Mouse (Mus musculus) liver, embryonic 11.5 days (tissue): ENCODE results near the gene Wscd2. TPM values are rescaled to one million over a fixed set of nuclear protein-coding genes. Genes with fewer than 3 reads are reported as not detected.

Source experiments
- ATAC-seq: fragments of 200-750 bp; cut with Nextera tagmentation; replicated peaks from 2 replicates; pipeline ENCODE4 v1.8.0; 2017; ENCODE audit warnings: moderate number of reproducible peaks, mild to moderate bottlenecking, moderate TSS enrichment, moderate library complexity; ENCODE audit not compliant: low FRiP score
- DNase-seq: peaks from one replicate; pipeline ENCODE4 v3.0.0-alpha.2; 2017; ENCODE audit warnings: low spot score
- H3K27ac ChIP-seq: fragments of 300-500 bp; sonication (generic); 2 replicates; pipeline ENCODE4 v1.5.1; 2014; ENCODE audit warnings: mild to moderate bottlenecking, low read depth, low read length, control low read depth
- H3K27me3 ChIP-seq: fragments of 300-500 bp; sonication (generic); replicated peaks from 2 replicates; pipeline ENCODE4 v1.6.1; 2014; ENCODE audit warnings: low read length, mixed read lengths; ENCODE audit not compliant: control insufficient read depth, insufficient read depth
- H3K36me3 ChIP-seq: fragments of 300-500 bp; sonication (generic); 2 replicates; pipeline ENCODE4 v1.6.1; 2014; ENCODE audit warnings: mild to moderate bottlenecking, low read length, moderate library complexity, mixed read lengths; ENCODE audit not compliant: control insufficient read depth, insufficient read depth
- H3K4me1 ChIP-seq: fragments of 300-500 bp; sonication (generic); replicated peaks from 2 replicates; pipeline ENCODE4 v1.6.1; 2014; ENCODE audit warnings: low read length, mixed read lengths; ENCODE audit not compliant: control insufficient read depth, insufficient read depth
- H3K4me2 ChIP-seq: fragments of 300-500 bp; sonication (generic); 2 replicates; pipeline ENCODE4 v1.6.1; 2014; ENCODE audit warnings: mild to moderate bottlenecking, control low read depth, moderate library complexity
- H3K4me3 ChIP-seq: fragments of 300-500 bp; sonication (generic); 2 replicates; pipeline ENCODE4 v1.5.1; 2014; ENCODE audit warnings: low read depth, low read length, control low read depth
- H3K9ac ChIP-seq: fragments of 300-500 bp; sonication (generic); 2 replicates; pipeline ENCODE4 v1.6.1; 2014; ENCODE audit warnings: low read depth, low read length, control low read depth
- H3K9me3 ChIP-seq: fragments of 300-500 bp; sonication (generic); 2 replicates; pipeline ENCODE4 v1.6.1; 2016; ENCODE audit warnings: low read length, inconsistent platforms, mixed read lengths; ENCODE audit not compliant: control insufficient read depth
- WGBS: fragments of 180-500 bp; shearing (Covaris S2); extraction: QIAGEN DNeasy Blood & Tissue Kit; methylation state at CpG from one replicate; pipeline ENCODE4 v1.1.7; 2014; 5-methylcytosine and 5-hydroxymethylcytosine counted together
- polyA plus RNA-seq: library from polyadenylated mRNA; unstranded; fragments of >200 nt; fragmentation: Nextera tagmentation; extraction: Ambion mirVana; gene quantifications from 2 replicates; pipeline ENCODE4 v1.2.1, GENCODE M21; 2014

The Wscd2 gene
- polyA plus RNA-seq, 1 experiment from 2014 or later, result 0.45 TPM

GRCm38 (mm10) chr5:113469826-113470225 lies 20.3 kb upstream of the Wscd2 start:
- no peak for DNase-seq
- WGBS, result 82% methylated on average over 5 of the region's 5 CpGs
- H3K27me3 ChIP-seq, result no peaks in the 10 kb centered on the region; the same call in 1 of the 2 replicates
- no peak overlapping the region for H3K9ac ChIP-seq
- H3K4me3 ChIP-seq, result no peak overlapping the region
- no peak for ATAC-seq
- H3K36me3 ChIP-seq, result no peaks in the 10 kb centered on the region
- no peaks in the 10 kb centered on the region for H3K9me3 ChIP-seq
- no peak overlapping the region for H3K27ac ChIP-seq
- no peaks in the 10 kb centered on the region for H3K4me1 ChIP-seq
- no peak overlapping the region for H3K4me2 ChIP-seq

DNA sequence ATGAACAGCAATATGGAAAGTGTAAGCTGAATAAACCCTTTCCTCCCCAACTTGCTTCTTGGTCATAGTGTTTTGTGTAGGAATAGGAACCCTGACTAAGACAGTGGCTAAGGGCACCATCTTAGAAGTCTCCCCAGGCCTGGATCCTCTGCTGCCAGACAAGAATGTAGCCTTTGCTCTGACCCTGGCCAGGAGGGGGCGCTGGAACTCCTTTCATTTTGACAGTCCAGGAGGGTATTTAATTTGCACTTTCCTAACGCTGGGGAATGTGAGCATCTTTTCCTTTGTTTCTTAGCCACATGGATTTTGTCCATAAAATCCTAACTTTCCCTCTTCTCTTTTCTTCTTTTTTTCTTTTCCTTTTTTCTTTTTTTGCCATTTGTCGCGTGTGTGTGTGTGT lies 18.7 kb upstream of the Wscd2 start:
- Histone ChIP-seq H3K9me3 (no peaks in the 10 kb centered on the region), H3K4me3 (no peak overlapping the region), H3K36me3 (no peaks in the 10 kb centered on the region), H3K4me2 (no peak overlapping the region), H3K4me1 (no peaks in the 10 kb centered on the region), H3K27me3 (no peaks in the 10 kb centered on the region; the same call in 1 of the 2 replicates), H3K9ac (no peak overlapping the region), H3K27ac (no peak overlapping the region)
- DNase-seq (peak; percentile 59), ATAC-seq (no peak)
- 42% methylated on average over 4 of the region's 4 CpGs for WGBS

DNA sequence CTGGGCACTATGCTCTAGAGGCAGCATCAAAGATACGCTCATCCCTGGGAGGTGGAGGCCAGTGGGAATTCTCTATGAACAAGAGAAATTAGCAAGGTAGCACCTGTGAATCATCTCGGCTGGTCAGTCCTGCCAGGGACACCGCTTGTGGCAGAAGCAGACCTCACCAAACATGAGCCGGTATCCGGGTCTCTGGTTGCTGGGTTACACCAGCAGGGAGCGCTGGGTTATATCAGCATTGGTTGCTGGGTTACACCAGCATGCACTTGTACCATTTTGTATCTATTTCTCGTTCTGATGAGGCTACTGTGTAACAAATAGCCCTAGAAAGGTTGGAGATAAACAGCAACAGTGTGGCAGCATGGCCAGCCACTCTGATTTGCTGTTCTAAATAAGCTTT lies 17.8 kb upstream of the Wscd2 start:
- H3K36me3 ChIP-seq, result no peaks in the 10 kb centered on the region
- no peak overlapping the region for H3K9ac ChIP-seq
- DNase-seq, result no peak
- H3K4me2 ChIP-seq, result no peak overlapping the region
- H3K4me1 ChIP-seq, result no peaks in the 10 kb centered on the region
- H3K9me3 ChIP-seq, result no peaks in the 10 kb centered on the region
- no peak overlapping the region for H3K27ac ChIP-seq
- H3K4me3 ChIP-seq, result no peak overlapping the region
- no peaks in the 10 kb centered on the region; the same call in 1 of the 2 replicates for H3K27me3 ChIP-seq
- no peak for ATAC-seq
- WGBS, result 54% methylated on average over 7 of the region's 7 CpGs

DNA sequence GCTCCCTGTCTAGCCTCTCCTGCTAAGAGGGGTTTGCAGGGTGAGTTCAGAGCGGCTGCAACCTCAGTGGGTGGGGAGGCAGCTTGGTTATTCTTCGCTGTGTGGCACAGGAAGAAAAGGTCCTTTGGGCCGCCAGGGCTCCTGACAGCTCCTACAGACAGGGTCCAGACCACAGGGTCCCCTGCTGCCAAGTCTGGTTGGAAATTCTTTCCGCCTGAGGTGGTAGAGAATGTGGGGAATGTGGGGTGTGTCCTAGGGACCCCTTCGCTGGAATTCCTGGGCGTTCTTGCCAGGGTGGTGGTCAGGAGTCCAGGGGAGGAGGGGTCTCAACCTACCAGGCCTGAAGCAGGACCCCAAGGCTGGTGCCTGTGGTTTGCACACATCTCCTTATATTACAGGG lies 13.3 kb upstream of the Wscd2 start:
- ATAC-seq (no peak), DNase-seq (no peak)
- Histone ChIP-seq H3K9me3 (no peaks in the 10 kb centered on the region), H3K27me3 (no peaks in the 10 kb centered on the region; the same call in 1 of the 2 replicates), H3K36me3 (no peaks in the 10 kb centered on the region), H3K4me2 (no peak overlapping the region), H3K27ac (no peak overlapping the region), H3K9ac (no peak overlapping the region), H3K4me1 (no peaks in the 10 kb centered on the region), H3K4me3 (no peak overlapping the region)
- 22% methylated on average over 6 of the region's 6 CpGs for WGBS

GRCm38 (mm10) chr5:113479075-113479474 lies 11.1 kb upstream of the Wscd2 start:
- ATAC-seq (no peak), DNase-seq (no peak)
- H3K27ac ChIP-seq, result no peak overlapping the region
- H3K4me1 ChIP-seq, result no peaks in the 10 kb centered on the region
- no peaks in the 10 kb centered on the region for H3K36me3 ChIP-seq
- H3K4me2 ChIP-seq, result no peak overlapping the region
- WGBS, result 89% methylated on average over 5 of the region's 5 CpGs
- no peaks in the 10 kb centered on the region; the same call in 1 of the 2 replicates for H3K27me3 ChIP-seq
- no peak overlapping the region for H3K9ac ChIP-seq
- H3K4me3 ChIP-seq, result no peak overlapping the region
- no peaks in the 10 kb centered on the region for H3K9me3 ChIP-seq

DNA sequence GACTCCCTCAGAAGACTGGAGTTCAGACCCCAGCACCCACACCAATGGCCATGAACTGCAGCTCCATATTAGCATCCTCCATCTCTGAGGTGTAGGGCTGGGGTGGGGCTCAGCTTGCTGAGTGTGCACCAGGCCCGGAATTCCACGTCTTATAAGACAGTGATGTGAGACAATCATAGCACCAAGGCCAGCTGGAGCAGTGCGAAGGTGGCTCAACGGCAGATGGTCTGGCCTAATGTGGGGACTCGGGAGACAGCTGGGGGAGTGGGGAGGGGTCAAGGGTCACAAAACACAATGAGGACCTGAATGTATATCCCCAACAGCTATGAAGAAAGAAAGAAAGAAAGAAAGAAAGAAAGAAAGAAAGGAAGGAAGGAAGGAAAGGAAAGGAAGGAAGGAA lies 9.7 kb upstream of the Wscd2 start:
- Histone ChIP-seq H3K9ac (no peak overlapping the region), H3K9me3 (no peaks in the 10 kb centered on the region), H3K27ac (no peak overlapping the region), H3K4me1 (no peaks in the 10 kb centered on the region), H3K27me3 (no peaks in the 10 kb centered on the region; the same call in 1 of the 2 replicates), H3K4me3 (no peak overlapping the region), H3K36me3 (no peaks in the 10 kb centered on the region), H3K4me2 (no peak overlapping the region)
- 71% methylated on average over 5 of the region's 5 CpGs for WGBS
- DNase-seq (no peak), ATAC-seq (no peak)

DNA sequence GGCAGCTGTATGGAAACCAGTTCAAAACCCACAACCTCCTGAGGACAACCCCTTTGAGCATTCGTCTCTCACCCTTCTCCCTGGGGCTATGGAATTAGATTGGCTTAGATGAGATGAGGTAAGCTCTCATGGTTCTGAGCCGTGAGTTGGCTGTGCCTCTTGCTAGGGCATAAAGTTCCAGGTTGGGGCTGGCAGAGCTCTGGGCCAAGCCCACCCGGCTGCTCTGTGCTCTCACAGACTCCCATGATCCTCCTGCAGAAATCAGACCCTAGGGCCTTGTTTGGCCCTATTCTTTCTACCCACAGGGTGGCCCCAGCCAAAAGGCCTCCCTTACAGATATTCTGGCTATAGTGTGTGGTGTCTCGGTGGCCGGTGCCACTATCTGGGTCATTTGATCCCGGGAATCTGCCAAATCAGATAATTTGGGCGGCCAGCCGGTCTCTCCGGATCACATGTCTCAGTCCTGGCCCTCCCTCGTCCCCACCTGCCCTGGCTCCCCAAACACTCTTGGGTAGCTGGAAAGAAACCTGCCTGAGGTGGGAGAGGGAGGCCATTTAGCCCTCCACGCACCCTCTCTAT lies 4.5 kb upstream of the Wscd2 start:
- Histone ChIP-seq H3K9me3 (no peaks in the 10 kb centered on the region), H3K9ac (no peak overlapping the region), H3K4me2 (no peak overlapping the region), H3K36me3 (no peaks in the 10 kb centered on the region), H3K27ac (no peak overlapping the region), H3K27me3 (peaks cover 18% of the 10 kb centered on the region), H3K4me1 (no peaks in the 10 kb centered on the region), H3K4me3 (no peak overlapping the region)
- WGBS, result 68% methylated on average over 11 of the region's 11 CpGs
- DNase-seq (no peak), ATAC-seq (no peak)

DNA sequence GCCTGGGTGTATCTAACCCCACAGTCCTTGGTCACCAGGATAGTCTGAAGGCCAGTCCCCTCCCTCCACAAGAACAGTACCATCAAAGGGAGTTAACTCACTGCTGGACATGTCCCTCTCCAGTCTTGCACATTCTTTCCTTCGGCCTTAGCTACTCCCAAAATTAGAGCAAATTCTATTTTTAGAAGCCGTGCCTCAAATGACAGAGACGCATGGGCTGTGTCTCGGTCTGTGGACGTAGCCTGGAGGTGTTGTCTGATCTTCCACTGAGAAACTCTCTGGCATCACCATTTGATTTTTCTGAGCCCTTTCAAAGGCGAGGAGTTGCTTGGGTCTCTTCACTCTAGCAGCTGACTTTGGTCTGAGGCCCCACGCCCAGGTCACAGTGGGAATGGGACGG lies 2.3 kb upstream of the Wscd2 start:
- Histone ChIP-seq H3K9me3 (no peaks in the 10 kb centered on the region), H3K4me1 (no peaks in the 10 kb centered on the region; the same call in 1 of the 2 replicates), H3K4me2 (no peak overlapping the region), H3K27ac (no peak overlapping the region), H3K9ac (no peak overlapping the region), H3K4me3 (no peak overlapping the region), H3K27me3 (peaks cover 37% of the 10 kb centered on the region), H3K36me3 (no peaks in the 10 kb centered on the region)
- WGBS, result 63% methylated on average over 8 of the region's 8 CpGs
- DNase-seq (no peak), ATAC-seq (no peak)

DNA sequence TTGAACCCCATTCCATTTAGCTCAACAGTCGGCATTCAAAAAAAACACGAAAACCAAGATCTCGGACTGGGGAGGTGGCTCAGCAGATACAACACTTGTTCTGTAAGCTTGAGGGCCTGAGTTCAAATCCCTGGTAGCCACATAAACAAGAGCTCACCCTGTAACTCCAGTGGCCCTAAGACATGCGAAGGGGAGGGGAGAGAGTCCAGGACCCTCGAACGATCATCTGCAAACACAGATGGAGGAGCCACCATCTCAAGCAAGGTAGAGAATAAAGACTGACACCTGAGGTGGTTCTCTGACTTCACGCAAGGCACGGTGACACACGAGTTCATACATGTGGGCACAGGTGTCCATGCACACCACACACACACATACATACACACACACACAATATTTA lies 516 bp upstream of the Wscd2 start:
- 93% methylated on average over 9 of the region's 9 CpGs for WGBS
- no peaks in the 10 kb centered on the region; the same call in 1 of the 2 replicates for H3K4me1 ChIP-seq
- H3K9ac ChIP-seq, result no peak overlapping the region
- H3K4me2 ChIP-seq, result no peak overlapping the region
- DNase-seq (no peak), ATAC-seq (no peak)
- no peaks in the 10 kb centered on the region for H3K36me3 ChIP-seq
- H3K27ac ChIP-seq, result no peak overlapping the region
- H3K4me3 ChIP-seq, result no peak overlapping the region
- no peaks in the 10 kb centered on the region for H3K9me3 ChIP-seq
- peaks cover 39% of the 10 kb centered on the region for H3K27me3 ChIP-seq
